Comparison of ENCODE assay signal across 9 mouse cellular contexts in genomic region chr1:161463388-161464085, GRCm38 (mm10). TPM values are rescaled to one million over a fixed set of nuclear protein-coding genes. Genes with fewer than 3 reads are reported as not detected.
DNase-seq lines count a peak whose midpoint lies in the region; ATAC-seq and TF ChIP-seq lines count a peak whose summit lies in the region.
"Had no signal": no experiment of that assay in that cellular context is flagged by ENCODE, and none has a peak within 500 bp of the region (broad histone marks: within the 10 kb centered on the region; RNA-seq: fewer than 3 reads in every experiment).

No protein-coding gene starts in this region.

- 38% methylated on average over 2 of the region's 2 CpGs for WGBS in lung, embryonic 14.5 days

- peak; percentile 6 to 22 for DNase-seq in layer of hippocampus, adult 18-20 months (ENCODE audit: low spot score in 2 of 2)
- DNase-seq in layer of hippocampus, postnatal 25 days (ENCODE audit: extremely low spot score in 1 of 2, low spot score in 1 of 2) = no peak
- DNase-seq in embryo, embryonic 10.5 days (ENCODE audit: low spot score) = peak; percentile 46
- peak; percentile 12 for DNase-seq in kidney, adult 11 months
- DNase-seq in lung, embryonic 14.5 days = peak; percentile 86
- no peak for DNase-seq in cerebellum, adult 18-20 months
- DNase-seq in thymus, adult 18-20 months = no peak
- DNase-seq in urinary bladder, adult 2 months (ENCODE audit: low spot score) = no peak

- H3K4me1 ChIP-seq in lung, embryonic 14.5 days (ENCODE audit: insufficient read depth) = no peaks in the 10 kb centered on the region

- no peaks in the 10 kb centered on the region for H3K36me3 ChIP-seq in lung, embryonic 14.5 days (ENCODE audit: insufficient read depth)

- peak overlapping the region; percentile 67 for H3K27ac ChIP-seq in lung, embryonic 14.5 days (ENCODE audit: low read depth)

- peak; percentile 87 for ATAC-seq in lung, embryonic 14.5 days (ENCODE audit: insufficient read depth)

- H3K27me3 ChIP-seq in lung, embryonic 14.5 days (ENCODE audit: insufficient read depth, low read length) = no peaks in the 10 kb centered on the region

- H3K9ac ChIP-seq in lung, embryonic 14.5 days = no peak overlapping the region

- H3K9me3 ChIP-seq in lung, embryonic 14.5 days (ENCODE audit: low read depth, low read length) = no peaks in the 10 kb centered on the region

- no peak for TF ChIP-seq CTCF in lung, embryonic 14.5 days (IDR thresholded peaks at IDR 0.05; ENCODE audit: low read depth)

- H3K4me2 ChIP-seq in lung, embryonic 14.5 days = no peak overlapping the region

- H3K4me3 ChIP-seq in lung, embryonic 14.5 days (ENCODE audit: low read depth, low read length) = no peak overlapping the region

RNA-seq across cellular contexts. Expression of gene Tnfsf18, which starts 30.9 kb away (rescaled TPM):
- total RNA-seq in layer of hippocampus, adult 18-20 months (2021) = not detected
- total RNA-seq in layer of hippocampus, postnatal 25 days (2021) = not detected
- 0.12 TPM in 1 of 2 replicates, not detected in the other for polyA plus RNA-seq in lung, embryonic 14.5 days (2014; fragmentation: Nextera tagmentation; extraction: Ambion mirVana)
- polyA plus RNA-seq in urinary bladder, adult 2 months (2012; rRNA removed) = 0.04 TPM in 2 replicates
- polyA plus RNA-seq: neural tube, embryonic 14.5 days had no signal

Comparison
In these comparisons a context has a peak if more than half of its experiments do, and no peak if none do; other contexts are left out.
1. DNase-seq: peak in layer of hippocampus, adult 18-20 months (2 of 2), embryo, embryonic 10.5 days (single experiment), kidney, adult 11 months (single experiment) and lung, embryonic 14.5 days (single experiment); none in layer of hippocampus, postnatal 25 days (0 of 2), cerebellum, adult 18-20 months (0 of 2), thymus, adult 18-20 months (0 of 2) and urinary bladder, adult 2 months (single experiment).